Mouse (Mus musculus) embryonic facial prominence, embryonic 10.5 days (tissue): ENCODE data around the gene Vmn2r26. TPM values are rescaled to one million over a fixed set of nuclear protein-coding genes. Genes with fewer than 3 reads are reported as not detected.
"Not testable (repeated sequence)": the region's sequence is repeated elsewhere in the genome, so short reads cannot be mapped to it uniquely, and the experiment has no call there.

ENCODE experiments used
- DNase-seq: peaks from one replicate; pipeline ENCODE4 v3.0.0-alpha.2; 2017; ENCODE audit warnings: low spot score
- H3K27ac ChIP-seq: fragments of 300-500 bp; sonication (generic); replicated peaks from 2 replicates; pipeline ENCODE4 v1.5.1; 2016; ENCODE audit warnings: mild to moderate bottlenecking
- H3K27me3 ChIP-seq: fragments of 300-500 bp; sonication (generic); replicated peaks from 2 replicates; pipeline ENCODE4 v1.6.1; 2016; ENCODE audit warnings: low read depth, mild to moderate bottlenecking; ENCODE audit not compliant: poor library complexity, severe bottlenecking
- H3K36me3 ChIP-seq: fragments of 300-500 bp; sonication (generic); replicated peaks from 2 replicates; pipeline ENCODE4 v1.6.1; 2016; ENCODE audit warnings: mild to moderate bottlenecking, moderate library complexity
- H3K4me1 ChIP-seq: fragments of 300-500 bp; sonication (generic); 2 replicates; pipeline ENCODE4 v1.6.1; 2016
- H3K4me3 ChIP-seq: fragments of 300-500 bp; sonication (generic); 2 replicates; pipeline ENCODE4 v1.5.1; 2016; ENCODE audit warnings: mild to moderate bottlenecking, moderate library complexity
- H3K9me3 ChIP-seq: fragments of 300-500 bp; sonication (generic); 2 replicates; pipeline ENCODE4 v1.6.1; 2016; ENCODE audit warnings: mild to moderate bottlenecking
- WGBS: fragments of 180-500 bp; shearing (Covaris S2); methylation state at CpG from one replicate; pipeline ENCODE4 v1.1.7; 2016; 5-methylcytosine and 5-hydroxymethylcytosine counted together
- polyA plus RNA-seq: library from polyadenylated mRNA; unstranded; fragments of >200 nt; fragmentation: Nextera tagmentation; extraction: Ambion mirVana; gene quantifications from 2 replicates; pipeline ENCODE4 v1.2.1, GENCODE M21; 2016

Gene Vmn2r26
- polyA plus RNA-seq, result not detected in 2 replicates

- WGBS, result 67% methylated on average over 1 of the region's 1 CpGs
- not testable (repeated sequence) for H3K36me3 ChIP-seq, H3K4me3 ChIP-seq, H3K27ac ChIP-seq, H3K4me1 ChIP-seq, H3K27me3 ChIP-seq, DNase-seq, H3K9me3 ChIP-seq
Measured at GRCm38 (mm10) chr6:124024268-124024667, at the start of gene Vmn2r26. TSS of gene Vmn2r26 (plus strand) at chr6:124024568.

- no peaks in the 10 kb centered on the region for H3K36me3 ChIP-seq
- no peak for DNase-seq
- no peaks in the 10 kb centered on the region for H3K9me3 ChIP-seq
- no peaks in the 10 kb centered on the region for H3K4me1 ChIP-seq
- no peak overlapping the region for H3K27ac ChIP-seq
- no peak overlapping the region for H3K4me3 ChIP-seq
- no peaks in the 10 kb centered on the region for H3K27me3 ChIP-seq
- 47% methylated on average over 1 of the region's 1 CpGs for WGBS
Measured at GRCm38 (mm10) chr6:124020841-124021240, 3.5 kb upstream of the Vmn2r26 start.

DNA sequence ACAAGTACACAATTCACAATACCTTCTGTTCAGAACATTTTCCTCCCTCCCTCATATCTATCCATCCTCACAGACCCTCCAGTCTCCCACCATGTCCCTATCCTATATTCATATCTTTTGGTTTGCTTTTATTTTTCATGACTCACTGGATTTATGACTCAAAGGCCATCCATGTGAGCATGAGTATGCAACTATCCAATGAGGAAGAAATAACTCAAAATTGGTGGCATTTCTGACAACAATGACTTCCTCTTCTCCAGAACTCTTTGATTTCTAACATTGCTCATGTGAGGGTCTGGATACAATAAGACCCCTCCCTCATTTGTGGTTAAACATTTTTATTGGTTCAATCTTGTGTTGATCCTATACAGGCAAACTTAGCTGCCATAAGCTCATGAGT lies 24.0 kb downstream of the Vmn2r26 start:
- Histone ChIP-seq H3K27me3 (no peaks in the 10 kb centered on the region), H3K4me3 (no peak overlapping the region), H3K36me3 (no peaks in the 10 kb centered on the region), H3K9me3 (no peaks in the 10 kb centered on the region), H3K4me1 (no peaks in the 10 kb centered on the region), H3K27ac (no peak overlapping the region)
- no peak for DNase-seq

- H3K9me3 ChIP-seq, H3K4me3 ChIP-seq, DNase-seq, H3K4me1 ChIP-seq, H3K27ac ChIP-seq, H3K27me3 ChIP-seq, H3K36me3 ChIP-seq: not testable (repeated sequence)
Measured at GRCm38 (mm10) chr6:124053611-124054010, 29.2 kb downstream of the Vmn2r26 start.

- H3K27me3 ChIP-seq, result no peaks in the 10 kb centered on the region
- no peak overlapping the region for H3K4me3 ChIP-seq
- H3K4me1 ChIP-seq, result no peaks in the 10 kb centered on the region
- no peaks in the 10 kb centered on the region for H3K9me3 ChIP-seq
- no peak overlapping the region for H3K27ac ChIP-seq
- H3K36me3 ChIP-seq, result no peaks in the 10 kb centered on the region
- no peak for DNase-seq
- WGBS, result 86% methylated on average over 4 of the region's 4 CpGs
Measured at GRCm38 (mm10) chr6:124102334-124102733, 78.0 kb downstream of the Vmn2r26 start.

Other genes starting within 250 kb of the Vmn2r26 start
- not detected in 2 replicates for gene Vmn2r24, start 245.7 kb upstream of the Vmn2r26 start, polyA plus RNA-seq
- gene Vmn2r25, start 171.1 kb upstream of the Vmn2r26 start, polyA plus RNA-seq, result not detected in 2 replicates
- gene Vmn2r27, start 207.3 kb downstream of the Vmn2r26 start, polyA plus RNA-seq, result not detected in 2 replicates